Comparison of ENCODE assay signal across 8 mouse cellular contexts in genomic region chr4:125127305-125128084, GRCm38 (mm10). TPM values are rescaled to one million over a fixed set of nuclear protein-coding genes. Genes with fewer than 3 reads are reported as not detected.
DNase-seq lines count a peak whose midpoint lies in the region; ATAC-seq and TF ChIP-seq lines count a peak whose summit lies in the region.

TSS of gene Zc3h12a (minus strand) at chr4:125127840.

- H3K4me3 ChIP-seq in intestine, embryonic 16.5 days (ENCODE audit: low read length): peak within 1 kb of the TSS; percentile 77
- H3K4me3 ChIP-seq in midbrain, postnatal 0 days (ENCODE audit: low read depth, low read length): peak within 1 kb of the TSS; percentile 59

- 2% methylated on average over 62 of the region's 62 CpGs for WGBS in intestine, embryonic 16.5 days
- 1% methylated on average over 61 of the region's 62 CpGs for WGBS in midbrain, postnatal 0 days

- DNase-seq in right cerebral cortex, adult 18-20 months: peak; percentile 71
- no peak for DNase-seq in right cerebral cortex, postnatal 36 days (ENCODE audit: low spot score in 2 of 2)
- peak; percentile 93 for DNase-seq in embryo, embryonic 10.5 days (ENCODE audit: low spot score)
- peak; percentile 74 to 86 for DNase-seq in gastrocnemius, postnatal 4 days (ENCODE audit: low spot score in 2 of 2)
- peak; percentile 95 for DNase-seq in liver
- DNase-seq in midbrain, postnatal 0 days (ENCODE audit: low spot score): peak; percentile 63
- DNase-seq in spleen, postnatal 14 days (ENCODE audit: low spot score in 2 of 2): peak; percentile 88 to 91

- peak within 1 kb of the TSS; percentile 86 for H3K4me2 ChIP-seq in intestine, embryonic 16.5 days (ENCODE audit: low read depth, low read length)
- H3K4me2 ChIP-seq in midbrain, postnatal 0 days (ENCODE audit: low read depth, low read length, poor library complexity, severe bottlenecking): peak within 1 kb of the TSS; percentile 98

- H3K27me3 ChIP-seq in intestine, embryonic 16.5 days (replicated peaks; ENCODE audit: control insufficient read depth, insufficient read depth, low read length): no peaks in the 10 kb centered on the region
- peaks cover 4% of the 10 kb centered on the region; the same call in 1 of the 2 replicates for H3K27me3 ChIP-seq in midbrain, postnatal 0 days (ENCODE audit: insufficient read depth, low read length)

- H3K9ac ChIP-seq in intestine, embryonic 16.5 days (ENCODE audit: low read depth, low read length): peak within 1 kb of the TSS; percentile 73
- peak within 1 kb of the TSS; percentile 50; the same call in 1 of the 2 replicates for H3K9ac ChIP-seq in midbrain, postnatal 0 days (replicated peaks; ENCODE audit: low read length, poor library complexity, severe bottlenecking)

- no peak for TF ChIP-seq CTCF in midbrain, postnatal 0 days (IDR thresholded peaks at IDR 0.05)

- peaks cover 46% of the 10 kb centered on the region for H3K4me1 ChIP-seq in intestine, embryonic 16.5 days (ENCODE audit: control insufficient read depth, insufficient read depth, low read length)
- peaks cover 9% of the 10 kb centered on the region; the same call in 1 of the 2 replicates for H3K4me1 ChIP-seq in midbrain, postnatal 0 days (ENCODE audit: insufficient read depth, low read length)

- H3K27ac ChIP-seq in intestine, embryonic 16.5 days (ENCODE audit: low read length): peak within 1 kb of the TSS; percentile 60
- H3K27ac ChIP-seq in midbrain, postnatal 0 days (ENCODE audit: low read depth, low read length): no peak within 1 kb of the TSS

- H3K36me3 ChIP-seq in intestine, embryonic 16.5 days (ENCODE audit: control insufficient read depth, insufficient read depth, low read length): no peaks in the 10 kb centered on the region
- H3K36me3 ChIP-seq in midbrain, postnatal 0 days (ENCODE audit: insufficient read depth, low read length): no peaks in the 10 kb centered on the region

- no peaks in the 10 kb centered on the region for H3K9me3 ChIP-seq in intestine, embryonic 16.5 days (ENCODE audit: control insufficient read depth, low read length)
- no peaks in the 10 kb centered on the region for H3K9me3 ChIP-seq in midbrain, postnatal 0 days (ENCODE audit: low read length)

- peak; percentile 80 for ATAC-seq in intestine, embryonic 16.5 days
- peak; percentile 65 for ATAC-seq in midbrain, postnatal 0 days (ENCODE audit: low FRiP score)

RNA-seq across cellular contexts. Expression of gene Zc3h12a, which starts in this region (rescaled TPM):
- total RNA-seq in gastrocnemius, postnatal 4 days (2021): 1 to 10 TPM; 3.0 to 3.9 TPM
- 1.4 and 1.5 TPM in 2 replicates for polyA plus RNA-seq in intestine, embryonic 16.5 days (2015; fragmentation: Nextera tagmentation; extraction: Ambion mirVana)
- 0.88 and 2.5 TPM in 2 replicates for total RNA-seq in midbrain, postnatal 0 days (2014; rRNA removed)
- 0.12 and 0.20 TPM in 2 replicates for polyA plus RNA-seq in midbrain, postnatal 0 days (2015; fragmentation: Nextera tagmentation; extraction: Ambion mirVana)

Comparison
In these comparisons a context has a peak if more than half of its experiments do, and no peak if none do; other contexts are left out.
1. DNase-seq: peak in right cerebral cortex, adult 18-20 months (single experiment), embryo, embryonic 10.5 days (single experiment), gastrocnemius, postnatal 4 days (2 of 2), liver (single experiment), midbrain, postnatal 0 days (single experiment) and spleen, postnatal 14 days (2 of 2); none in right cerebral cortex, postnatal 36 days (0 of 2).